Mouse (Mus musculus) frontal cortex, postnatal 10 days (tissue): Measurements from ENCODE around the gene Icam4.
"Not testable (repeated sequence)": the region's sequence is repeated elsewhere in the genome, so short reads cannot be mapped to it uniquely, and the experiment has no call there.

Source experiments
- DNase-seq, 2 experiments: peaks; one replicate each; pipeline ENCODE4 v3.0.0; 2022; ENCODE audit warnings: low spot score in 2 of 2, mixed read lengths in 1 of 2

Icam4 gene

DNA sequence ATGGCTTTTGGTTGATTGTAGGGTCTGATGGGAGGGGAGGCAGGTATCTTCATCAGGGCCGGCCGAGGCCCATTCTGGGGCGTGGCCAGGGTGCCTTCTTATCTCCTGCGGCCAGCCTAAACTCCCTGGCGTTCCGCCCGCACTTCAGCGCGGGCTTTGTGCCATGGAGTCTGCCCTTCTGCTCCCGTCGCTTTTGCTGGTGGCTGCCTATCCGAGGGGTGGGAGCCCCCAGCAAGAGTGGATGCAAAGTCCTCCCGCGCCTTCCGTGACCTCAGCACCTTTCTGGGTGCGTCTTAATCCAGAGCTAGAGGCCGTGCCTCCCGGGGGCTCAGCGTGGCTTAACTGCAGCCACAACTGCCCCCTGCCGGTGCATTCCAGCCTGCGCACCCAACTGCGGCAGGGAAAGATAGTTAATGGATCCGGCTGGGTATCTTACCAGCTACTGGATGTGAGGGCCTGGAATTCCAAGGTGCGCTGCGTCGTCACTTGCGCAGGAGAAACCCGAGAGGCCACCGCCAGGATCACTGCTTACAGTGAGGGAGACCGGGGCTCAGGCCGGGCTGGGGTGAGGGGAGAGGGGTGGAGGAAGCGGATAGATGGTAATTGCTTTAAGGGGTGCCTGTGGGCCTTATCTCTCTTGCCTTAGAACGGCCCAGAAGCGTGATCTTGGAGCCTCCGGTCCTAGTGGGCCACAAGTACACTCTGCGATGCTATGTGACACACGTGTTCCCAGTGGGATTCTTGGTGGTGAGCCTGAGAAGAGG, at the start of gene Icam4:
TSS of gene Icam4 (plus strand) at position 83 of the 764 bp plus-strand sequence.
- peak in 1 of 2 experiments; percentile 77 for DNase-seq

DNA sequence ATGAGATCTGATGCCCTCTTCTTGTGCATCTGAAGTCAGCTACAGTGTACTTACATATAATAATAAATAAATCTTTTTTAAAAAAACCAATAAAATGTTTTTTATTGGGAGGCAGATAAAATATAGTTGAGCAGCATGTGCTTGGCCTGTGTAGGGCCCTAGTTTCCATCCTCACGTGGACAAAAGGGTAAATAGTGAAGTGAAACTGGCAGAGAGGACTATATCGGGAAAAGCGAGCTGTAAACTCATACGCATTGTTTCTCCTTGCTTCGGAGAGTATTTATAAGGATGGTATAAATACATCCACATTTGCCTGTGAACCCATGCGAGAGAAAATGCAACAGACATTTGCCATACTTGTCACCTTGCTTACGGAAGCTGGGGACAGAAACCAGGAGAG, 49.4 kb upstream of the Icam4 start:
- no peak for DNase-seq

DNA sequence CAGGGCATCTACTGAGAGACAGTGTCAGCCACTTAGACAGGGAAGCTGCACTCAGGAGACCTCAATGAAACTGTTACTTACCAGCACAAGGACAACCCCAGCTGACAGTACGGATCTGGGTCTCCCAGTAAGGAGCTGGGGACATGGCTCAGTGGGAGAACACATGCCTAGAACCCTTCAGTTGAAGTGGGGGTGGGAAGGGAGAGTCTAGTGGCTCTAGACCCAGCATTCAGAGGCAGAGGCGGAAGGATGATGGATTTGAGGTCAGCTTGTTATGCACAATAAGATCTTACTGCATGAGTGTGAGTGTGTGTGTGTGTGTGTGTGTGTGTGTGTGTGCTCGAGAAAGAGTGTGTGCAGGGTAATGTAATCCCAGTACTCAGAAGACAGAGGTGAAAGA, 47.0 kb upstream of the Icam4 start:
- DNase-seq = no peak

DNA sequence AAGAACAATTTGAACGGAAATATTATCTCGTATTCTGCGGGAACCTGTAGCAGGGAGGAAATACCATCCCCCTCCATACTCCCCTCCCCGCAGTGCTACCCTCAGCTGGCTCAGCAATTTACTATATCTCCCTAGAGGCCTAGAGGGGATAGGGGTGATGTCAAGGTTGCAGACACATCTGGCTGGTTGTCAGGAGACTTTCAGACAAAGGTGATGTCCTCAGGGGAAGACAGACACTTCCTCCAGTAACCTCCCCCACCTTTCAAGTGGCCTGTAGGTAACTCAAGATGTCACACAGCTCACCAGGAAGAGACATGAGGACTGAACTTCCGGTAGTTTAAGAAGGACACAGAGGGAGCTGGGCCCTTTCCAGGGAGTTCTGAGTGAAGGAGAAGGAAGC, 46.0 kb upstream of the Icam4 start:
- DNase-seq = no peak

DNA sequence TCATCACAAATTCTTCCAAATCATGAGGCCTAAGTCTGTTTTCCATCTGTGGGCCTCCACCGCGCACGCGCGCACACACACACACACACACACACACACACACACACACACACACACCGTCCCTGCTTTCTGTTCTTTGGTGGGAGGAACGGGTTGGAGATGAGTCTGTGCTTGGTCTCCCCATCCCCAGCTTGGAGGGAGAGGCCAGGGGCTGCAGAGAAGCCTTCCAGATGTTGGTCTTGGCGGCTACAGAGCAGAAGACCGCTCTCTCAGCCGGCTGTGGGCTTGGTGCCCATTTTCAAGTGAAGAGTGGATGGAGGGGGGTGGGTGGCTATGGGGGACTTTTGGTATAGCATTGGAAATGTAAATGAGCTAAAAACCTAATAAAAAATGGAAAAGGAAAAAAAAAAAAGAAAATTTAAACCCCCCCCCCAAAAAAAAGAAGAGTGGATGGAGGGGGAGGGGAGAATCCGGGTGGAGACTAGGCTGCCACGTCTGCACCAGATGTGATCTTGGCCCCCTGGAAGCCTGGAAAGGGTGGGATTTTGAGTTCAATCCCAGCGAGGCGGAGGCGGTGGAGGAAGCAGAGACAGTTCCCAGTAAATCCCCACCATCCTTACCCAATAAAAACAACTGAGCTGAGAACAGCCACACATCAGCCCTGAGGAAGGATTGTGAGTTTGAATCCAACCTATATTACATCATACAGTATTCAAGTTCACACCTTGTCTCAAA, 42.1 kb upstream of the Icam4 start:
- DNase-seq = no peak

DNA sequence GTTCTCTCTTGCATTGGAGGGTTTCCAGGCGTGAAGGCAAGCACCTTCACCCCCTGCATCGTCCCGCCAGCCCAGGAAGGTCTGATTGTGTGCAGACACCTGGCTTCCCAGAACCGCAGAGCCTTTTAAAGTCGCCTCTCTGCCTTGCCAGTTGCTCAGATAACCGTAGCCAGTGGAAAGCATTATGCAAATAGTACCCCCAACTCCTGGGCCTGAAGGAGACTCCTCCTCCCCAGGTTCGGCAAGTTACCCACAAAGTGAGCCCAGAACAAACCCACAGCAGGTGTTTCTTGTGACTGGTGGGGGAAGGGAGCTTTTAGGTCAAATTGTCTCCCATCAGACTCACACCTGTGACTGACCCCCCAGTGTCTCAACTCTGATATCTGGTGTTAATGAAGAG, 41.2 kb upstream of the Icam4 start:
- DNase-seq = no peak

DNA sequence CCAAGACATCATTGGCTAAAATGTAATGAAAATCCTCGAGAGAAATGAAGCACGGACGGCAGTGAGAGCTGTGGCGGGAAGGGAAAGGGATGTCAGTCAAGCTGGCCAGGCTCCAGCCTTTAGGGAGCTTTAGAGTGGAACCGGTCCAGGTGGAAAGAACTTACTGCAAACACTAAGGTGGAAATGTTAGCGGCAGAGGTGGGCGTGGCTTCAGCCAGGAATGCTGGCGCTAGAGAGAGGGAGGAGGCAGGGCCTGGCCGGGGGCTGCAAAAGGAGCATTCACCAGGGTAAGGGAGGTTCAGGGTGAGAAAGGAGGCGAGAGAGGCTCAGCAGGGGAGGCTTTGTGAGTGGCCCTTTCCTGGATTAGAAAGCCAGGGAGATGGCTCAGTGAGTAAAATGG, 38.3 kb upstream of the Icam4 start:
- DNase-seq = no peak

DNA sequence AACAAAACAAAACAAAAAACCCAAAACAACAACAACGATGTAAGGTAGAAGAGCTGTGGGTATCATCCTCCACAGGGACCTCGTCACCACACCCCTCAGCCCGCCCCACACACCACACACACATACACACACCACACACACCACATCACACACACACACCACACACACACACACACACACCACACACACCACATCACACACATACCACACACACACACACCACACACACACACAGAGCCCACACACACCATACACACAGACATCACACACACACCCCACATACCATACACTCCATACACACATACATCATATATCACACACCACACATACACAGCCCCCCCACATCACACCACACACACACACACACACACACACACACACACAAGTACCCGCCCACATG, 37.6 kb upstream of the Icam4 start:
- no peak for DNase-seq

DNA sequence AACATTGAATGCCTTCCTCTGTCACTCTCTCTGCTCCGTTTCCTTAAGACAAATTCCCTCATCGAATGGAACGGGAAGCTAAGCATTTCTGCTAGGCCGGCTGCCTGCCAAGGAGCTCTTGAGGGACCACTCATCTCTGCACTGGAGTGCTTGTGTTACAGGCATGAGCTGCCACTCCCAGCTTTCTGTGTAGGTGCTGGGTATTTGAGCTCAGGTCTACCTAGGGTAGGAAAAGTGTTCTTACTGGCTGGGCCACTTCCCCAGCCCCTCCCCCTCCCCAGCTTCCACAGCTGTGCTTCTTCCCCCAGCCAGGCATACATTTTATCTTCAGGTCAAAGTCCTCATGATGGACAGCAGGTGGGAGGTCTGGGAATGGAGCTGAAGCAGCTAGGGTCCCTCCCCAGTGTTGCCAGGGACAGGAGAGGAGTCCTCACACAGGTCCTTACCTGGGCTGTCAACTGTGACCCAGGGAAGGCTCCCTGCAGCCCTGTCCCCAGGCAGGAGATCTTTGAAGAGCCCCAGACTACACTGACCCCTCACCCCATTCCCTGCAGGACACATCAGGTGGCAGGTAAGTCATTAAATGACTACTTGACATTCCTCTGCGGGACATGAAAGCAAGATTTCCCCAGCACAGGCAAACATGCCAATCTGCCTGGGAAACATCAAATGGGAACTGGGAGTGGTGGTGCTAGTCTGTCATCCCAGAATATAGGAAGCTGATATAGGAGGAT, 35.8 kb upstream of the Icam4 start:
- DNase-seq = no peak

DNA sequence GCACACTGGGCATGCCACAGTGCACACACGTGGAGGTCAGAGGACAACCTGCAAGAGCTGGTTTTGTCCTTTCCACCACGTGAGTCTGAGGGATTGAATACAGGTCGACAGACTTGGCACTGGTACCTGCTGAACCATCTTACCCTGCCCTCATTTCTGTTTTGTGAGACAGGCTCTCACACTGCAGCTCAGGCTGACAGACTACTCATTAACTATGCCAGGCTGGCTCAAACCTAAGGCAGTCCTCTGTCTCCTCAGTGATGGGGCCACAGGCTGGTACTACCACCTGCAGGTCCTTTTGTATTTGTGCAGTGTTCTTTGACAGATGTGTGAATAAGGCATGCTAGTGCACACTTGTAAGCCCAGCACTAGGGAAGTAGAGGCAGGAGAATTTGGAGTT, 34.1 kb upstream of the Icam4 start:
- no peak for DNase-seq

DNA sequence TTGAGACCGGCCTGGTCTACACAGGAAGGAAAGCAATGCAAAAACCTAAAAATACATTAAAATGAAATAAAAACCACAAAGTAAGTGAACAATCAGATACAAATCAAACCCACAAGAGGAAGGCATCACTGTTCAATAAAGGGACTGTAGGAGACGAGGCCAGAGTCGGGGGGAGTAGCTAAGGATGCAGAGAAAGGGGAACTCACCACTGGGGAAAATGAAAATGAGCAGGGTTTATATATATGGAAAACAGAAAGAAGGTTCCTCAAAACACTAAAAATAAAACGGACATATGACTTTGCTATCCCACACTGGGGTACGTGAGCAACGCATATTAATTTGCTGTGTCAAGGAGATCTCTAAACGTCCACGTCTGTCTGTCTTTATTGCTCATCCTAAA, 32.1 kb upstream of the Icam4 start:
- no peak for DNase-seq

DNA sequence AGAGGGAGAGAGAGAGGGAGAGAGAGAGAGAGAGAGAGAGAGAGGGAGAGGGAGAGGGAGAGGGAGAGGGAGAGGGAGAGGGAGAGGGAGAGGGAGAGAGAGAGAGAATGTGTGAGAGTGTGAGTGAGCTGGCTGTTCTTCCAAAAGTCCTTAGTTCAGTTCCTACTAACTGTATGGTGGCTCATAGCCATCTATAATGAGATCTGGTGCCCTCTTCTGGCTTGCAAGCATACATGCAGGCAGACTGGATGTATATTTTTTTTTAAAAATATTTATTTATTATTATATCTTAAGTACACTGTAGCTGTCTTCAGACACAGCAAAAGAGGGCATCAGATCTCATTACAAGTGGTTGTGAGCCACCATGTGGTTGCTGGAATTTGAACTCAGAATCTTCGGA, 30.8 kb upstream of the Icam4 start:
- not testable (repeated sequence) for DNase-seq

DNA sequence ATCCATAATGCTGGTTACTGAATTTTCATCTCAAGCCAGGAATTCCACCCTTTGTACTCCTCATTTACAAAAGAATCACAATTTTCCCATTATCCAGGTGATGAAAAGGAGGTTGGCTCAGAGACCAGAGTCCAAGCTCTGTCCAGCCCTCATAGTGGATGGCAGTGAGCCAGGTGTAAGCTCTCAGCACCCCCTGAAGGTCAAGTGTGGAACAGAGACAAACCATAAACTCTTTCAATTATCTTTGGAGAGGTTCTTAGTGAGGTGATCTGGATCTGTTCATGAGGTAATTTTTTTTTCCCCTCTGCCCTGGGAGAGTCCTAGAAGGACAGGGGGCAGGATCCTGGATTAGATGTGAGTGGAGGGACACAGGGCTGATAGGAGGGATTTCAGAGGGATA, 28.4 kb upstream of the Icam4 start:
- no peak for DNase-seq

DNA sequence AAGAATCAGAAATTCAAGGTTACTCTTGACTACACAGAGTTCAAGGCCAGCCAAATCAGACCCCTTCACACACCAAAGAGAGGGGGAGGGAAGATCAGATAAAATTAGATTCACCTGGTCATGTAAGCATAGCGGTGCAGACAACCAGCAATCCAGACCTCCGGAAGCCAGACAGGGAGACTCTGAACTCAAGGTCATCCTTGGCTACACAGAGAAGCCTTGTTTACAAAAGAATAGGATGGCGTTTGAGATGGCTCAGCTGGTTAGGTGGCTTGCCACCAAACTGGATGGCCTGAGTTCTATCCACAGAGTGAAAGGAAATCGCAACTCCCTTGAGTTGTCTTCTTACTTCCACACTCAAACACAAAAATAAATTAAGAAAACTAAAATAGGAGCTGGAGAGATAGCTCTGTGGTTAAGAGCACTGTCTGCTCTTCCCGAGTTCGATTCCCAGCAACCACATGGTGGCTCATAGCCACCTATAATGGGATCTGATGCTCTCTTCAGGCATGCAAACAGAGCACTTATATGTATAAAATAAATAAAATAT, 27.4 kb upstream of the Icam4 start:
- DNase-seq = no peak

DNA sequence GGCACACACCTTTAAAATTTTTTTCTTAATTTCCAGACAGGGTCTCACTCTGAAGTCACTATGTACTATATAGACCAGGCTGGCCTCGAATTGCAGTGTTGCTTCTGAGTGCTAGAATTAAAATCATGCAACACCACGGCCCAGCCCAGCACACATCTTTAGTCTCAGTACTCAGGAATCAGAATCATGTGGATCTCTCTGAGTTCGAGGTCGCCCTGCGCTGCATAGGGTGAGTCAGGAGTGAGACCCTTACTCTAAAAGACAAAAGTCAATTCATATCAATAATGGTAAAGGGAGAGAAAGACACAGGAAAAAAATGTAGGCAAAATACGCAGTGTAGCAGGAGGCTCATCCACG, 26.9 kb upstream of the Icam4 start:
- DNase-seq = no peak

DNA sequence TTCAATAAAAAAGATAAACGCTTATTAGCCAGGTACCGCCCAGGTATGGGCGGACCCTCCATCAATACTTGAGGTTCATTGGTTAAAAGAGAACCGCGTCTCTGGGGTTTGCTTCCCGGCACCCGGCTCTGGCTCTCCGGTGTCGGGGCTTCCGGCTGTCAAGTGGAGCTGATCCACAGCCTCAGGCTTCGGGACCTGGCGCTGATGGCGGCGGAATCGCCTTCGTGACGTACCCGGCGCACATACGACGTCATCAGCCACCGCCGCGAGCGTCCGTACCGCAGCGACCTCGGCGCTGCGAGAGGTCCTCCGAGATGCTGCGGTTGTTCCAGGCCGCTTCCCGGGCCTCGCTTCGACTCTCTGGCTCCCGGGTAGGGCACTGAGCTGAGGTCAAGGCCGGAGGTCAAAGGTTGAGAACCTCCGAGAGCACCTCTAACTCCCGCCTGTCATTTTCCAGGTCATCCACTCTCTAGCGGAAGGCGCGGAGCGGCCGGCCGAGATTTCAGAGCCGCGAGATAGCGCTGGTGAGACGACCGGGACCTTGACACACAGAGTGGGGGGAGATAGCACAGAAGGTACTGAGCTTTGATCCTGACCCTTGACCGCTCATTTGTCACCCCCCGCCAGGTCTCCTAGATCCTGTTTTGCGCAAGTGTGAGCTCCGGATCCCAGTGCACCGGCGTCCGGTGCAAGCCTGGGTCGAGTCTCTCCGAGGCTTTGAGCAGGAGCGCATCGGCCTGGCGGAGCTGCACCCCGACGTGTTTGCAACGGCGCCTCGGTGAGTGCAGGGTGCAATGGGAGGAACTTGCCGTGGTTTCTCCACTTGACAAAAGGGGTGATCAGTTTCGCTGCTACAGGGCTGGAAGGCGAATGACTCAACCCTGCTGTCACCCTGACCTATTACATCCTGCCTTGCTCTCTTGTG, 26.3 kb upstream of the Icam4 start, which contains the start of gene Mrpl4:
TSS of gene Mrpl4 (plus strand) at position 112 of the 925 bp plus-strand sequence.
- peak; percentile 81 to 88 for DNase-seq

DNA sequence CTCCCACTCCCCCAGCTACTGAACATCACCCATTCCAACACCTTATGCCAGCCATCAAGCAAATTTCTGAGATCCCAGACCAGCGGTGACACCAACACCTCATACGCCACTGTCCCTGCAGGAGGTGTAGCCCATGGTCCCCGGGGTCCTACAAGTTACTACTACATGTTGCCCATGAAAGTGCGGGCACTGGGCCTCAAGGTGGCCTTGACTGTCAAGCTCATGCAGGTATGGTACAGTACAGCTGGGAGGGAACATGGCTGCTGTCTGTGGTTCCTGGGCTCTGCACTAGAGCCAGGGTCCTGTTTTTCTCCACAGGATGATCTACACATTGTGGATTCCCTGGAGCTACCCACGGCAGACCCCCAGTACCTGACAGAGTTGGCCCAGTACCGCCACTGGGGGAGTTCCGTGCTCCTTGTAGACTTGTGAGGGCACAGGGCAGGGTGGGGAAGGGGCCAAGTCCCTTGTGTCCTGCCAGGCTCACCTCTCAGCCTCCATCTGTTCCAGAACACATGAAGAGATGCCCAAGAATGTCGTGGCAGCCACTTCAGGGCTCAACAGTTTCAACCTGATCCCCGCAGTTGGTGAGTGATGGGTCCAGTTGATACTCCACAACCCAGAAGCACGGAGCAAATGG, 21.7 kb upstream of the Icam4 start:
- DNase-seq = no peak

DNA sequence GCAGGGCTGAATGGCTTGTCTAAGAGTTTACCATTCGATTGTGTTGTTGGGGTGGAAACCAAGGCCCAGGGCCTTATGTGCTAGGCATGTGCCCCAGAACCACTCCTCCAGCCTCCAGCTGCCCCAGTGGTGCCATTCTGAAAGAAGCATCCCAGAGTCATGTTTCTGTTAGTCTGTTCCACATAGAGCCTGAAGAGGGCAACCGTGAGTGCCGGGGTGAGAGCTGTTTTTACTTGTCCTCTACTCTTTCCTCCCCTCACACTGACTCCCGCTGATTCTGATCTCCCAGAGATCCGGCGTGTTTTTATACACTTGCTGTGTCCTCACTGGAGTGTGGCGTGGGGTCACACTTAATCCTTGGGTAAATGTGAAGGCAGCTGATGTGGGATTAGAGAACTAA, 21.2 kb upstream of the Icam4 start:
- DNase-seq = no peak

DNA sequence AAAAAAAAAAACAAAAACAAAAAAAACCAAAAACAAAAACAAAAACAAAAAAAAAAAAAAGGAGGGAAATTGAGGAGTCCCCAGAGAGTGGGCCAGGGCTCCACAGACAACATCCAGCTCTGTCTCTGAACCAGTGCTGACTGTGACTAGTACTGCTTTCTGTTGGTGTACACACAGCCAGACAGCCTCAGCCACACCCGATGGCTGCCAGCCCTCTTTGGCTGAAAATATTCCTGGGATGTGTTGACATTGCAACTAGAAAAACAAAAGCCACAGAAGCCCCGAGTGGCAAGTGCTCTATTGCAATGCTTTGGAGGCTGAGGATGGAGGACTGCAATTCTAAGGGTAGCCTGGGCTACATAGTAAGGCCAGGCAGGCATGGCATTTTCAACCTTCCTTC, 18.8 kb upstream of the Icam4 start:
- DNase-seq = no peak

DNA sequence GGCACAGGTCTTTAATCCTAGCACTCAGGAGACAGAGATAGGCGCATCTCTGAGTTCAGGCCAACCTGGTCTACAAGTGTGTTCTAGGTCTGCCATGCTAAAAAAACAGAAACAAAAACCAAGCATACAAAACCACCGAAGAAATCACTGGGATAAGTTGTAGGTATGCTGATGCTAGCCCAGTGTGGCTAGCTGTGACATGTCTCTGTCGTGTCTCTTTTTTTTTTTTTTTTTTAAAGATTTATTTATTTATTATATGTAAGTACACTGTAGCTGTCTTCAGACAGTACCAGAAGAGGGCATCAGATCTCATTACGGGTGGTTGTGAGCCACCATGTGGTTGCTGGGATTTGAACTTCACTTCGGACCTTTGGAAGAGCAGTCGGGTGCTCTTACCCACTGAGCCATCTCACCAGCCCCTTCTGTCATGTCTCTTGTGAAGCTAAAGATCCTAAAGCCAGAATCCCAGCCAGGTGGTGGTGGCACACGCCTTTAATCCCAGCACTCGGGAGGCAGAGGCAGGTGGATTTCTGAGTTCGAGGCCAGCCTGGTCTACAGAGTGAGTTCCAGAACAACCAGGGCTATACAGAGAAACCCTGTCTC, 18.1 kb upstream of the Icam4 start:
- DNase-seq = not testable (repeated sequence)
